Mouse (Mus musculus) liver, embryonic 14.5 days (tissue): ENCODE measurements around the gene Ctla4. TPM values are rescaled to one million over a fixed set of nuclear protein-coding genes. Genes with fewer than 3 reads are reported as not detected.

Experiments used
- ATAC-seq: fragments of 200-750 bp; cut with Nextera tagmentation; 2 replicates; pipeline ENCODE4 v1.8.0; 2017; ENCODE audit warnings: moderate number of reproducible peaks, mild to moderate bottlenecking, moderate library complexity; ENCODE audit not compliant: insufficient read depth
- DNase-seq, 3 experiments: peaks; one replicate each; pipeline ENCODE4 v3.0.0-alpha.2; 2012 to 2013; ENCODE audit warnings: low read depth in 3 of 3, low spot score in 3 of 3
- H3K27ac ChIP-seq: fragments of 300-500 bp; sonication (generic); 2 replicates; pipeline ENCODE4 v1.5.1; 2014; ENCODE audit warnings: moderate library complexity, mild to moderate bottlenecking, control low read depth, inconsistent platforms
- H3K27me3 ChIP-seq: fragments of 300-500 bp; sonication (generic); 2 replicates; pipeline ENCODE4 v1.6.1; 2014; ENCODE audit warnings: mild to moderate bottlenecking, low read length, moderate library complexity; ENCODE audit not compliant: control insufficient read depth, insufficient read depth
- H3K36me3 ChIP-seq: fragments of 300-500 bp; sonication (generic); replicated peaks from 2 replicates; pipeline ENCODE4 v1.6.1; 2014; ENCODE audit warnings: low read depth; ENCODE audit not compliant: control insufficient read depth, insufficient read depth
- H3K4me1 ChIP-seq, 2 experiments: fragments of 200-500 bp in 1 of 2; fragments of 300-500 bp in 1 of 2; sonication (generic) in 1 of 2; replicated peaks; 2 replicates each; pipeline ENCODE4 v1.6.1; 2012 to 2014; ENCODE audit warnings: antibody characterized with exemption in 1 of 2, inconsistent platforms in 1 of 2, low read length in 1 of 2; ENCODE audit not compliant: control insufficient read depth in 2 of 2, insufficient read depth in 2 of 2
- H3K4me2 ChIP-seq: fragments of 300-500 bp; sonication (generic); 2 replicates; pipeline ENCODE4 v1.6.1; 2014; ENCODE audit warnings: low read depth, mild to moderate bottlenecking, control low read depth, moderate library complexity
- H3K4me3 ChIP-seq, 2 experiments: fragments of 200-500 bp in 1 of 2; fragments of 300-500 bp in 1 of 2; sonication (generic) in 1 of 2; 2 replicates each; pipeline ENCODE4 v1.5.1; 2012 to 2014; ENCODE audit warnings: low read depth in 2 of 2, low read length in 2 of 2, mild to moderate bottlenecking in 2 of 2, control low read depth in 1 of 2, inconsistent platforms in 1 of 2, moderate library complexity in 1 of 2; ENCODE audit not compliant: insufficient read depth in 1 of 2
- H3K9ac ChIP-seq: fragments of 300-500 bp; sonication (generic); replicated peaks from 2 replicates; pipeline ENCODE4 v1.6.1; 2014; ENCODE audit warnings: mild to moderate bottlenecking, control low read depth, moderate library complexity
- H3K9me3 ChIP-seq: fragments of 300-500 bp; sonication (generic); 2 replicates; pipeline ENCODE4 v1.6.1; 2016; ENCODE audit warnings: low read length, mixed read lengths; ENCODE audit not compliant: control insufficient read depth
- CTCF ChIP-seq: IDR thresholded peaks from 2 replicates; pipeline ENCODE4 v1.5.1; 2016; ENCODE audit warnings: antibody characterized with exemption, low read depth, control low read depth
- EP300 ChIP-seq: IDR thresholded peaks from 2 replicates; pipeline ENCODE4 v1.6.1; 2016; ENCODE audit warnings: antibody characterized with exemption, low read depth
- WGBS: fragments of 180-500 bp; shearing (Covaris S2); extraction: QIAGEN DNeasy Blood & Tissue Kit; methylation state at CpG from one replicate; pipeline ENCODE4 v1.1.7; 2014; ENCODE audit not compliant: insufficient replicate concordance; 5-methylcytosine and 5-hydroxymethylcytosine counted together
- polyA plus RNA-seq, 2 experiments: library from polyadenylated mRNA; depleted of rRNA in 1 of 2; stranded (reverse) in 1 of 2; unstranded in 1 of 2; fragments of >200 nt; fragmentation: Nextera tagmentation in 1 of 2; extraction: Ambion mirVana in 1 of 2; gene quantifications; 2 replicates each; pipeline versions ENCODE4 v1.2.1 to v1.2.3; 2012 to 2014

Gene Ctla4
- polyA plus RNA-seq, 2 experiments, result not detected

- WGBS, result 55% methylated on average over 9 of the region's 9 CpGs
- TF ChIP-seq CTCF (no peak), EP300 (no peak)
- Histone ChIP-seq H3K27ac (no peak overlapping the region), H3K4me2 (no peak overlapping the region), H3K9me3 (no peaks in the 10 kb centered on the region), H3K4me1 (no peaks in the 10 kb centered on the region), H3K27me3 (no peaks in the 10 kb centered on the region), H3K4me3 (no peak overlapping the region), H3K9ac (no peak overlapping the region), H3K36me3 (no peaks in the 10 kb centered on the region)
- ATAC-seq, result no peak
- DNase-seq, result no peak
Measured at GRCm38 (mm10) chr1:60908751-60909161, 22.0 kb downstream of the Ctla4 start.

GRCm38 (mm10) chr1:60909746-60910145, 22.9 kb downstream of the Ctla4 start:
- no peaks in the 10 kb centered on the region for H3K4me1 ChIP-seq
- H3K27ac ChIP-seq, result no peak overlapping the region
- no peak overlapping the region for H3K4me2 ChIP-seq
- H3K9me3 ChIP-seq, result no peaks in the 10 kb centered on the region
- TF ChIP-seq CTCF (no peak), EP300 (no peak)
- ATAC-seq, result no peak
- no peak for DNase-seq
- H3K9ac ChIP-seq, result no peak overlapping the region
- H3K27me3 ChIP-seq, result no peaks in the 10 kb centered on the region
- WGBS, result 43% methylated on average over 1 of the region's 1 CpGs
- no peak overlapping the region for H3K4me3 ChIP-seq
- no peaks in the 10 kb centered on the region for H3K36me3 ChIP-seq

- Histone ChIP-seq H3K36me3 (no peaks in the 10 kb centered on the region), H3K4me3 (no peak overlapping the region), H3K27ac (no peak overlapping the region), H3K27me3 (no peaks in the 10 kb centered on the region), H3K4me1 (no peaks in the 10 kb centered on the region), H3K4me2 (no peak overlapping the region), H3K9ac (no peak overlapping the region), H3K9me3 (no peaks in the 10 kb centered on the region)
- DNase-seq (no peak), ATAC-seq (no peak)
- TF ChIP-seq CTCF (no peak), EP300 (no peak)
- 63% methylated on average over 1 of the region's 1 CpGs for WGBS
Measured at GRCm38 (mm10) chr1:60910796-60911195, 24.0 kb downstream of the Ctla4 start.

GRCm38 (mm10) chr1:60911631-60912030, 24.8 kb downstream of the Ctla4 start:
- no peak for TF ChIP-seq EP300
- TF ChIP-seq CTCF, result no peak
- no peaks in the 10 kb centered on the region for H3K4me1 ChIP-seq
- H3K36me3 ChIP-seq, result no peaks in the 10 kb centered on the region
- no peak for DNase-seq
- no peak overlapping the region for H3K9ac ChIP-seq
- no peak overlapping the region for H3K4me3 ChIP-seq
- WGBS, result 42% methylated on average over 3 of the region's 3 CpGs
- H3K9me3 ChIP-seq, result no peaks in the 10 kb centered on the region
- H3K27ac ChIP-seq, result no peak overlapping the region
- no peak overlapping the region for H3K4me2 ChIP-seq
- no peak for ATAC-seq
- H3K27me3 ChIP-seq, result no peaks in the 10 kb centered on the region

- TF ChIP-seq EP300 (no peak), CTCF (no peak)
- no peaks in the 10 kb centered on the region for H3K4me1 ChIP-seq
- H3K36me3 ChIP-seq, result no peaks in the 10 kb centered on the region
- DNase-seq, result no peak
- no peak overlapping the region for H3K9ac ChIP-seq
- H3K4me2 ChIP-seq, result no peak overlapping the region
- H3K9me3 ChIP-seq, result no peaks in the 10 kb centered on the region
- WGBS, result 57% methylated on average over 4 of the region's 4 CpGs
- H3K4me3 ChIP-seq, result no peak overlapping the region
- no peak for ATAC-seq
- no peaks in the 10 kb centered on the region for H3K27me3 ChIP-seq
- no peak overlapping the region for H3K27ac ChIP-seq
Measured at GRCm38 (mm10) chr1:60913305-60913704, 26.5 kb downstream of the Ctla4 start.
